Mouse (Mus musculus) spleen, adult 18-20 months (tissue): Measurements from ENCODE around the gene Smtnl2.

ENCODE experiments used
- DNase-seq, 2 experiments: peaks; one replicate each; pipeline ENCODE4 v3.0.0; 2022; ENCODE audit warnings: mixed read lengths in 2 of 2

The Smtnl2 gene

DNA sequence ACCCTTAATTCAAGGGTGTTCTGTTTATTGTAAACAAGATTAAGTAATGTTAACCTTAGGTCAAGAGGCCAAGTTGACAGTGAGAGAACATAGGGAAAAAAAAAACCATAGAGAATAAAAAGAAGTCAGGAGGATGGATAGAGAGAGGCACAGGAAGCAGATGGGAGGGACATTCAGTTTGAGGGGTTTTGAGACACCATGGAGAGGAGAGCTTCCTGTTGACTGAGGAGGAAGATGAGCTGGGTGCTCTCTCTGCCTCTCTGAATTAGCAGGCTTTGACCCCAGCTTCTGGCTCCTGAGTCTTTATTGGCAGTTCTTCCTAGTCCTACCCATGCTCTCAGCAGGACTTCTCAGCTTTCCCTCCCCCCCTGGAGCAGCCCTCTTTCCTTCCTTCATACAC lies 13.7 kb upstream of the Smtnl2 start:
- no peak for DNase-seq

DNA sequence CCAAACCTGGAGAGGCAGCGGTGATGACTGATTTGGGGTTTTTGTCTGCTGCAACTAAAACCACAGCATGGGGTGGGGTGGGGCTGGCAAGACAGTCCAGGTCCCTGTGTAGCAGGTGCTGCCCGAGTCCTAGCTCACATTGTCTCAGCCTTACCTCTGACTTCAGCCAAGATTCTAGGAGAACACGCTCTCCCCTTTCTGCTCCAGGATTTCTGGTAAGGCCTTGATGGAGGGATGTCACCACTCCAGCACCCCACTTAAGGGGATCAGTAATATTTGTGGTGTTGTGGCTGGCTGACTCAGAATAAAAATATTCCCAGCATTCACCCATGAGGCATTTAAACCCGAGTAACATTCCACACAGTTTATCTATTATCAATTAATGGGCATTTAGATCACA lies 12.2 kb upstream of the Smtnl2 start:
- DNase-seq: no peak

DNA sequence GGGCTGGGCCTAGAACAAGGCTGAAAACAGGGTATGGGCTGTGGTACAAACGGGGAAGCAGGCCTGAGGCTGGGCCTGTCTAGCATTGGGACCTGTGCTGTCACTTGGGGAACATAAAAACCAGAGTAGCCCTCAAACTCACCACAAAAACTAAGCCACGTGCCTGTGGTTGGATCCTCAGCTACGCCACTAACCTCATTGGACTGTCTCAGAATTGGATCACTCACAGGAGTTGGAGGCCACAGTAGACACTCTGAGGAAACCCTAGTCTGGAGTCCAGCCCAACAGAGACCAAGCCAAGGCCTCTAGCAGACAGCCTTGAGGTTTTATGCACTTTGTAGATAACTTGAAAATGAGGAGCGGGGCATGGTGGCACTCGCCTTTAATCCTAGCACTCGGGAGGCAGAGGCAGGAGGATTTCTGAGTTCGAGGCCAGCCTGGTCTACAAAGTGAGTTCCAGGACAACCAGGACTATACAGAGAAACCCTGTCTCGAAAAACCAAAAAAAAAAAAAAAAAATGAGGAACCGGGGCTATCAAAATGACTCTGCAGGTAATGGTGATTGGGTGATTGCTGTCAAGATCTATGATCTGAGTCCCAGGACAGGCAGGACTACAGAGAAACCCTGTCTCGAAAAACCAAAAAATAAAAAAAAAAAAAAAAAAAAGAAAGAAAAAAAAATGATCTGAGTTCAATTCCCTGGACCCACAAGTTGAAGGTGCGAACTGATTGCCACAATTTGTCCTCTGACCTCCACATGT lies 10.2 kb upstream of the Smtnl2 start:
- DNase-seq: no peak

DNA sequence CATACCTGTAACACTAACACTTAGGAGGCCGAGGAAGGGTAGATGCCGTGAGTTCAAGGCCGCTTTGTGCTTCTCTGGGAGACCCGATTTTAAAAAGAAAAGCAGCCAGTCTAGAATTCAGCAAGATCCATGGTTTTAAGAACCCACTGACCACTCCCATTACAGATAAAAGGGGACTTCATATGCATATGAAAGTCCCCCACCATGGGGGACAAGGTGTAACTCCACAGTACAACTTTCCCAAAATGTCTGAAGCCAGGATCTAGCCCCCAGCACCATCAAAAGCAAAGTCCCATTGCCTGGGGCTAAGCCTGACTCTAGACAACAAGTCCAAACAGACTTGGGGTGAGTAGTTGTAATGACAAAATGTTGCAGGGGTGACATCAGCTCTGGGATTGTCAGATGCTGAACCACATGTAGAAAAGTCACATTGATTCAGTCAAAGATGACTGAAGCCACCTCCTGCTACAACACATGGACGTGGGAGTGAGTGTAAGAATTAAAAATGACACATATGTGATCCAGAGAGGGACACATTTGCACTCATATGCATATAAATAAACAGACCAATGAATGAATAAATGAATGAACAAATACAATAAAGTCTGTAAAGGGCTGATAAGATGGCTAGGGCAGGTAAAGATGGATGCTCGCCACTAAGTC lies 9.1 kb upstream of the Smtnl2 start:
- DNase-seq: no peak

DNA sequence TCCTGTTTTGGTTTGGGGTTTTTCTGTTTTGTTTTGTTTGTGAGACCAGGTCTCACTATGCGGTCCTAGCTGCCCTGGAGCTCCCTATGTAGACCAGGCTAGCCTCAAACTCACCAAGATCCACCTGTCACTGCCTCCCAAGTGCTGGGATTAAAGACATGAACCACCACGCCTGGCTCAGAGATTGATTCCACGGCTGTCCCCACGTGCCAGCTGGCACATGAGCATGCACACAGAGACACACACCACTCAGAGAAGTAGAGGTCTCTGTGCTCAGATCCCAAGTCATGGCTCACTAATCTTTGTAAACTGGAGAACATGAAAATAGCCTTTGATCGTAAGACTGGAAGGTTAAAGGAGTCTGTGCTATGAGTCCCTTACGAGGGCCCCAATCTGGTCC lies 7.5 kb upstream of the Smtnl2 start:
- DNase-seq: no peak

DNA sequence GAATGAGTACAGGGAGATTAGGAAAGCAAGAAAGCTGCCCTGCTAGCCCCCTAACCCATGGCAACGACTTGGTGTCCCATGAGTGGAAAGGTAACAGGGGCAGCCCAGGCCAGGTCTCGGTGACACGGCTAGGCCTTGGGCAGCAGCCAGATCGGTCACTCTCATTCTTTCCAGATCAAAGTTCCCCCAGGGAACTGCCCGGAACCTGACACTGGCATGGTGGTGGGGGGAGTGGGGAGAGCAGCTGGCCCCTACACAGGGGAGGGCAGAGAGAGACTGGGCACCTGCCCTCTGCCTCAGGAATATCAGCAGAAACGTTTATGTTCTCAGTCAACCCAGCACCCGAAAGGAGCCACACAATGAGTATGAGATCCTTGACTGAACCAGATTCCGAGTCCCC lies 6.7 kb upstream of the Smtnl2 start:
- DNase-seq: no peak

DNA sequence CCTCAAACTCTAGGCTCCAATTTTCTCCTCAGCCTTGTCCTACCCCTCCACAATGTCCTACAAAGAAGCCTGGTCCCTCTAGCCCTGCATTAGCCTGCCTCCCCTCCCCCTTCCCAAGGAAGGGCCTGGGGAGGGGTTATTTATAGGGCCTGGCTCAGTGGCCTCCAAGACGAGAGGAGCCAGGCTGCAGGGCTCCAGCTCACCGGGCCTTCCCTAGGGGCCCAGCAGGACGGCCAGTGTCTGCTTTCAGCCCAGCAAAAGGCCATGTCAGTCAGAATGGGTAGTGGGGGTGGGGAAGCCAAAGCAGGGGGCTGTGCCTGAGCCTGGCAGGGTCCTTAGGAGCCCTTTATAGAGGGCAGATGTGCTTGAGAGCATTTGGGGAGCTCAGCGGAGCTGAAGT lies 5.9 kb upstream of the Smtnl2 start:
- no peak for DNase-seq

DNA sequence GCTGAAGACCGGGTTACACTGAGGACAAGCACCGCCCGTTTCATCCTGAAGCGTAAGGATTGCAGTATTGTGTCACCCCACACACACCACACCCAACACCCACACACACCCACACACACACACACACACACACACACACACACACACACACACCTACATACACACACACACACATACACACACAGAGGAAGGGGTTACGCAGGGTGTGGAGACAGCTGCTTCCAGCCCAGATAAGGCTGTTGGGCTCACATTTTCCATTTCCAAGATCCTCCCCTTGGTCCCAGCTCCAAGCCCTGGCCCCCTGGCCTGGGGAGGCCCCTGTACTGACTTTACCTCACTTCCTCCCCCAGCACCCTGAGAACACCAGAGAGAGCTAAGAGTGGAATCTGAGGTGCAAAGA lies 5.2 kb upstream of the Smtnl2 start:
- no peak for DNase-seq

DNA sequence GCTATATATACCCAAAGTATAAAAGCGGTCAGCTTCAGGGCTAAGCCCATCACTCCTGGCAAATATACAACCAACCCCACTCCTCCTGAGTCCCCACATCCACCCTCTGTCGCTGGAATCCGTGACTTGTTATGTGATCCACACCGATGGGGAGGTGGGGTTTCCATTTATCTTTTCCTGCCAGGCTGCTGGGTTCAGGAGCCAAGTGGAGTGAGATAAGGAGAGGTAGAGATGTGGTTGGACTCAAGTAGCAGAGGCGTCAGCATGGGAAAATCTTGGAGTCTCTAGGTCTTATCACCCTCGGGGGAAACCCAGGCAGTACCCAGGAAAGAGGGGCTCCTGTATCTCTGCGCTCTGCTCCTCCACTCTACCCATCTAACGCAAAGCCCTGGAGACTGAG lies 3.6 kb upstream of the Smtnl2 start:
- no peak for DNase-seq

DNA sequence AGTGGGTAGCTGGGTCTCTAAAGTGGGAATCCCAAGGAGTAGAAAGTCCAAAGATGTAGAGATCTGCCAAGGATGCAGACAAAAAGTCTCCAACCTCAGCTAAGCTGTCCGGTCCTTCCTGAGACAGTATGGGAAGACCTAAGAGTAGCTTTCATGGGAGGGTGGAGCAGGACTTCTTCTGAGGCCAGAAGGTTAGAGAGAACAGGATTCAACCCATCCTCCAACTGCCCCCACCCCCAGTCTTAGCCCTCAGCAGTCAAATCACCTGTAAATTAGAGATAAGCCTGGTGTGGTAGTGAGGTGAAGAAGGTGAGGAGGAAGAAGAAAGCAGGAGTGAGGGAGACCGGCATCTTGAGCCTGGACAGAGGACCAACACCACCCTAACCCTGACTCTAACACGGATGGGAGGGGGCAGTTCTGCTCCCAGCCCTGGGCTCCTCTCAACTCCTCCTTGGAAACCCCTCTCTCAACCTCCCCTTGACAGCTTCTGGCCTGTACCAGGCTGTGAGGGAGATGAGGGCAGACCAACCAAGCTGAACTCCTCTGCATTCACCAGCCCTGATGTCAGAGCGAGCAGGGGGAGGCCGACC lies 2.2 kb upstream of the Smtnl2 start:
- no peak for DNase-seq

DNA sequence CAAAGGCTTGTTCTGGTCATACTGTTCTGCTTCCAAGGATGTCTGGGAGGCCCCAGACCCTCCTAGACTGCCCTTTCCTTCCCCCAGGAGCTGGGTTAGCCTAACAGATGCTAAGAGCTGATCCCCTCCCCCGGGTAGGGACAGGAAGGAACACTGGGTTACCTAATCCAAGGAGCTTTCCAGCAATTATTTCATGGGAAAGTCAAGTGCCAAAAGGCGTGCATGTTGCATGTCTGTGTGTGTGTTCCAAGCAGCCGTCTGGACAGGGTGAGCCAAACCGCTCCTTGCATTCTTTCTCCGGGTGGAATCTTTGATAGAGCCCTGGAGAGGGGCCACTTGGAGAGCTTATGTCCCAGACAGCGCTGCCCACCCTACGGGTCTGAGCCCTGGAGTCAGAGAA lies 1.5 kb upstream of the Smtnl2 start:
- no peak for DNase-seq

DNA sequence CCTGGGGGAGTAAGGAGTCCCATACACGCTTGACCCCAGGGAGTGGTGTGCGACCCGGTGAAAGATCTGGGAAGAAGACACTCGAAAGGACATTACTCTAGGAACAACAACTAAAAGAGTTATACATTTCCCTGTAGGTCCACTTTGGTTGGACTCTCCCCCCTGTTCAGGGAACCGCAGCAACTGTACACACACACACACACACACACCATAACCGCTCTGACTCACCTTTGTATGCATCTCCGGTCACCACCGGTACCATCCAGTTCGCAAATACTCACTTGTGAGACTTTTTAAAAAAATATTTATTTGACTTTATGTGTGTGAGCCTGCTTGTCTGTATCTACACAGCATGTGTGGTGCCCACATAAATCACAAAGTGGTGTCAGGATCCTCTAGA lies 432 bp upstream of the Smtnl2 start:
- DNase-seq: no peak

DNA sequence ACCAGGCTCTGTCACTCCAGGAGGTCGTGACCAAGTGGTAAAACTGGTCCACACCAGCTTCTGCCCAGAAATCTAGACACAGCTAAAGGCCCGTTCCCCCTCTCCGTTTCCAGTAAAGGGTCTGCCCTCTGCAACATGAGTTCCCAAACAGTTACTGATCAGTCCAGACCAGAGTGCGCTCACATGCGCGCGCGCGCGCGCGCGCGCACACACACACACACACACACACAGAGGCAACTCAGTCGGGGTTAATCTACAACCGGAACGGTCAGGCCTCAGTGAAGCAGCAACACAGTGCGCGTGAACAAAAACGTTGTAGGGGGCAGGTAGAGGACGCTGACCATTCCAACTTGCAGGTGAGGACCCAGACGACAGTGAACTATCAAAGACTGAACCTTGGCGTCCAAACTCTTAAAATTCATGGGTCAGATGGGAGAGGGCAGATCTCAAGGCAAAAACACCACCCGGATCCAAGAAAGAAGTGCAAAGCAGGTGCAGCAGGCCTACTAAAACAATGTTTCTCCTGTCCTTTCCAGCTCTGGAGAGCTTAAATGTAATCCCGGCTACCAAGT lies 906 bp downstream of the Smtnl2 start:
- DNase-seq: no peak

DNA sequence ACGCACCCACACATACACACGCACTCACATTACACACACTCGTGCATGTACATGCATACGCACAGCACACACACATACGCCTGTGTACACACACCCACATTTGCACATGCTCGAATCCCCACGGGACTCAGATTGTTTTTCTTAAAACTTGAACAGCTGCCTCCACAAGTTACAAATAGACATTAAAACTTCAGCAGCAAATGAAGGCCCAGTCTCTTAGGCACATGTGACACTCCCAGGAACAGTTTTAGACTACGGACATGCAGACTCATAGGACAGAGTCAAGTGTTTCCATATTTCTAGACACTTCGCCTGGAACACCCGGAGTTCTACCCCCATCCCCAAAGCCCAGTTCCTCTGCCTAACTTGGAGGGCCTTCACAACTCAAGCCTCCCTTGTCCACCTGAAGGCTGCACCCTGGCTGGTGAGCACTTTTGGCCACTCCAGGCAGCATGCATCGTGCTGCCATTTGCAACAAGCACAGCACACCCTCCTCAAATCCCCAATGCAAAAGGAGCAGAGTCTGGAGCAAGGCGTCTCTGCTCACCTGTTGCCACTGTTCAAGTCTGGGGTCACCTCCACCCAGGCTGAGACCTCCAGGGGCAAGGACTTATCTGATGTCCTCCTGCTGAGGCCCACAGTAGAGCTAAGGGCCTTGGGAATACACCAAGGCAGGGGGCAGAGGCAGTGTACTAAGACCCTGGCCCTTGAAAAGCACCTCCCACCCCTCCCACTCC lies 1.7 kb downstream of the Smtnl2 start:
- DNase-seq: no peak

DNA sequence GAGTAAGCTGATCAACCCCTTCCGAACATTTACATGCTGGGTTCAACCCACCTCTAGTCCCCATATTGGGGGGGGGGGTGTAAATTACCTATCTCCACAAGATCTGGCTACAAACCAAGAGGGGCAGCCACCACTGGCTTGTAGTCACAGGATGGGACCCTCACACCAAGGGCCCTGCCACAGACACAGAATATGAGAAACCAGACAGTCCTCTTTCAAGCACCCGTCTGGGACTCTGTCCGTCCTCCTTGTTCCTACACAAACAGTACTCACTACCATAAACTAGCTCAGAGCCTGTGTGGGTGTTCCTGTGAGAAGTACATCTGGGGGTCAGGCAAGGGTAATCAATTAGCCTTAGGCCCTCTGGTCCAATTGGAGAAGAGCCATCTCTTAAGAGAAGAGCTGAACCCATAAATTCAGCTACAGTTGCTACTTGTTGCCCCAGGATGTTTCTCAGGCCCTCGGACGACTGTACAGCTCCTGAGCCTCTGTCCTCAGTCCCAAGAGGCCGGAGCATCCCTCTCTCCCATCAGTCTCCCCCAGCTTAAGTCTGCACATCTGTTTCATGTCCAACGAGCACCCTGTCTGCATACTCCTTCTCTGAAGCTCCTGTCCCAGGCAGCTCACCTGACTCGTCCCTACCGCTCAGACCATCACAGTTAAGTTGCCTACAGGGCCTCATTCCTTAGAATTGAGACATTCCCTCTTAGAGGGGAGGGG lies 2.9 kb downstream of the Smtnl2 start:
- DNase-seq: no peak

DNA sequence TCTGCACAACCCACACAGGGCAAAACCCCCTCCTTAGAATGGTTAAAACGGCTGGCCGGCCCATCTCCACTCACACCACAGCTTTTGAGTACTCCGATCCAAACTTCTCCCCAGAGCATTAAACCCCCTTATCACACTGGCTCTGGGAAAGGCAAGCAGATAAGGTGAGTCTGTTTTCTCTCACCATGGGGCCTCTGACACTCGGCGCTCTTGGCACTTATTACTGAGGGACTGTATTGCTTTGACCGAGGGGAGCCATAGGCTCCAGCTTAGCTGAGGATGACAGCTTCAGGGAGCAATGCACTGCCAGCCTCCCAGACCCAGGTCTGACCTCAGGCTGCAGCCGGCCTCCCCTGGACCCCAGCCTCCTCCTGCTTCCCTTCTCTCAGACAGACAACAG lies 3.9 kb downstream of the Smtnl2 start:
- no peak for DNase-seq

DNA sequence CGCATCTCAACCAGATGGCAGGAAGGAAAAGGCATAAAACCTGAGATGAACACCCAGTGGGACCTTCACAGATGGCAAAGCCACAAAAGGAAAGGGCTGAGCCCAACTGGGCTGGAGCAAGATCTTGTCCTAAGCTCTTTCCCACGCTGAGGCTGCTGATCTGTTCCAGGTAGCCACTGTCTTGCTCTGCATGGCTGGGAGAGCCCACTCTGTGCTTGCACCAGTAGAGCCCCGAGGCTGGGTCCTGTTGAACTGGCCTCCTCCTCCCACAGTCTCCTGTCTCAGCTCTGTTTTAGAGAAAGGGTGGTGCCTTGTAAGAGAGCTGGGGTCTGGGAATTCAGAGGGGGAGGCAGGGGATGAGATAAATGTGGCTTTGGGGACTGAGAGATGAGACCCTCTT lies 4.4 kb downstream of the Smtnl2 start:
- no peak for DNase-seq

DNA sequence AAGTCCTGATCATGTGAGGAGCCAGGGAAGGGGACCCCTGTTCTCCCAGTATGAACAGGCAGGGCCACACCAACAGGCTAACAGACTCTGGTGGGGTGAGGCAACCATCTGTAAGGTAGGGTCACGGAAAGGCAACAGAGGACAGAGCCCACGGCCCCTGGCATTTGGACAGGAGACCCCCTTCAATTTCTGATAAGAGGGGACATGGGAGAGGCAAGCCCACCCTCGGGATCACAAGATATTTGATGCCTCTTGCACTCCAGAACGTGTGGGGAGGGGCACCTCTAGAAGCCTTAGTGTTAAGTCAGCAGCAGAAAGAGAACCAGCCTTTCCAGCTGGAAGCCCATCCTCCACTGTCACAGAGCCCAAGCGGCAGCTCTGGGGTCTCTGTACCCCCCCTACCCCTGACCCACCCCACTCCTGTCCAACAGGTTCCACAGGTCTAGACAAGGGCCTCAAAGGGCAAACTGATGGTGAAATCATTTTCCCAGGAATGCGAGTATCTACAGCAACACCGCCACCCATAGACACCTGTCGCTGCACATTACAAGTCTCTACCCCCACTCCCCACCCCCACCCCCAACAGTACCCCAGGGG lies 5.3 kb downstream of the Smtnl2 start:
- no peak for DNase-seq

DNA sequence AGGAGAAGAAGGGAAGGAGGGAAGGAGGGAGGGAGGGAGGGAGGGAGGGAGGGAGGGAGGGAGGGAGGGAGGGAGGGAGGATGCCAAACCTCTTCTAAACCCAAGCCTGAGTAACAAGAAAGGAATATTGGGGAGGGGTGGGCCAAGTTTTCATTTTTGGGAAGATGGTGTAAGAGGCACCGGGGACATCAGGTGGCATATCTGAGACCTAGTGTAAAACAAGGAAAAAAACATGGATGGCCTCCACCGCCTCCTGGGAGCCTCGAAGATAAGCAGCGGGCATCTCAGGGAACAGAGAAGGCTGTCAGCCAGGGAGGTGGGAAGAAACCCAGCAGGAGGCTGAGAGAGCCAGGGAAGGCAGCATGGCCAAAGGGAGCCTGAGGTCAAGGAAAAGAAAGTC lies 6.0 kb downstream of the Smtnl2 start:
- DNase-seq: no peak

DNA sequence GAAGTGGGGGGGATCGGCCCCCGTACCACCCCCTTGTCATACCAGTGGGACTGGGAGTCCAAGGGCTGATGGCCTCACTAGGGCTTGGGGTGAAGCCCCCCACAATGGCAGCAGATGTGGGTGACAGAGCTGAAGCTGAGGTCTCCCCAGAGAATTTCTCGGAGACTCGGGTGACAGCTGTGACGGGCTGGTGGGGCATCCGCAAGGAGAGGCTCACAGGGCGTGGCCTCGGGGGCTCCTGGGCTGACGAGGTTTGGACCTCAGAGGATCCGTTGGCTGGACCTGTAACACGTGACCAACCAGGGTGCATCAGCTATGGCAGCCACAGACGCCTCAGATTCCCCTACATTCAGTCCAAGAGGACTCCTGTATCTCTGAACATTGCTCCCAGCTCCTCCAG lies 8.5 kb downstream of the Smtnl2 start:
- no peak for DNase-seq

DNA sequence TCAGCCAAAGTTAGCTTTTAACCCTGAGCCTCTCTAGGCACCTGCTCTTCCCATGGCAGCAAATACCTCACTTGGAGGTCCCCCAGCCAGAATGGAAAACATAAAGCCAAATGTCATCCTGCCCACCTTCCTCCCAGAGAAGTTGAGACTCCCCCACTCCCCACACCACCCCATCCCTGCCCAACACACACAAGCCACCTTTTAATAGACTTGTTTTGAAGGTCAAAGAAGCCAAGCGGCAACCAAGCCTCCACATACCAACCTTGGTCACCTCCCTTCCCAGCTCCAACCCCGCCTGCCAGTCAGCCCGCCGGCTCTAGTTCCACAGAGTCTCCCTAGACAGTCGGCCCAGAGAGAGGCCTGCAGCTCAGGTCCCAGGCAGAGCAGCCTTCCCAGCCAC lies 9.5 kb downstream of the Smtnl2 start:
- no peak for DNase-seq

DNA sequence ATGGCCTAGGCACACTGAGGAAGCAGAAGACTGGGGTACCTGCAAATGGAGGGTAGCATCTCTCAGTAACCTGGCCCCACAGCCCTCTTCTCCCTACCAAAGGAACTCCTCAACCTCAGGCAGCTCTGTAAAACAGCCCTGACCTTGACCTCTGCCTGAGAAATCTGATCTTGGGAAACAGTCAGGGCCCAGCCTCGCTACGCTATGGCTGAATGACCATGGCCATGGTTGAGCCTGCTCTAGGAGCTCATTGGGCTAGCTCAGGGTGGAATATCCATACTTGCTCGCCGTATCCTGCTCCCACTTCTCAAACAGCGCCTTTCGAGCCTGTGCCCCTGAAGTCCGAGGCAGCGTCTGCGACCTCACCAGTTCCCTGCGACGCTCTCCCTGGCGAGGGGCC lies 10.4 kb downstream of the Smtnl2 start:
- no peak for DNase-seq
